Mouse (Mus musculus) thymus, adult 2 months (tissue): ENCODE data around the gene Atp11a. TPM values are rescaled to one million over a fixed set of nuclear protein-coding genes. Genes with fewer than 3 reads are reported as not detected.
A peak's percentile ranks its signal among the peaks of the same experiment; 100 is the strongest.

Experiments used
- DNase-seq: peaks from one replicate; pipeline ENCODE4 v3.0.0; 2021
- H3K27ac ChIP-seq: fragments of 200-500 bp; 2 replicates; pipeline ENCODE4 v1.5.1; 2012; ENCODE audit warnings: low read length, control low read depth; ENCODE audit not compliant: control insufficient read depth, insufficient read depth
- H3K27me3 ChIP-seq: fragments of 200-500 bp; 2 replicates; pipeline ENCODE4 v1.6.1; 2012; ENCODE audit warnings: mild to moderate bottlenecking, low read length, moderate library complexity, mixed read lengths; ENCODE audit not compliant: control insufficient read depth, insufficient read depth
- H3K36me3 ChIP-seq: fragments of 200-500 bp; 2 replicates; pipeline ENCODE4 v1.6.1; 2012; ENCODE audit warnings: mild to moderate bottlenecking, low read length, moderate library complexity; ENCODE audit not compliant: control insufficient read depth, insufficient read depth
- H3K4me1 ChIP-seq: fragments of 200-500 bp; replicated peaks from 2 replicates; pipeline ENCODE4 v1.6.1; 2012; ENCODE audit warnings: low read length; ENCODE audit not compliant: control insufficient read depth, insufficient read depth
- H3K4me3 ChIP-seq: fragments of 200-500 bp; 2 replicates; pipeline ENCODE4 v1.5.1; 2012; ENCODE audit warnings: mild to moderate bottlenecking, low read length, control low read depth, moderate library complexity; ENCODE audit not compliant: control insufficient read depth, insufficient read depth
- CTCF ChIP-seq: fragments of 200-500 bp; IDR thresholded peaks from 2 replicates; pipeline ENCODE4 v1.5.1; 2012; ENCODE audit warnings: mild to moderate bottlenecking, control low read depth, low read length, moderate library complexity, borderline replicate concordance; ENCODE audit not compliant: control insufficient read depth, poor library complexity, insufficient read depth; ENCODE audit errors: extremely low read depth
- POLR2A ChIP-seq: fragments of 200-500 bp; IDR thresholded peaks from 2 replicates; pipeline ENCODE4 v1.6.1; 2012; ENCODE audit warnings: mild to moderate bottlenecking, low read length, control low read depth, moderate library complexity; ENCODE audit not compliant: control insufficient read depth, poor library complexity, insufficient read depth; ENCODE audit errors: extremely low read depth
- WGBS: fragments of 180-500 bp; shearing (Covaris S2); methylation state at CpG from one replicate; pipeline ENCODE4 v1.1.7; 2018; 5-methylcytosine and 5-hydroxymethylcytosine counted together
- polyA plus RNA-seq: library from polyadenylated mRNA; depleted of rRNA; stranded (reverse); fragments of >200 nt; gene quantifications from 2 replicates; pipeline ENCODE4 v1.2.3, GENCODE M21; 2012

The Atp11a gene
- polyA plus RNA-seq, 1 experiment, result 64.8 TPM

- no peak overlapping the region for H3K27ac ChIP-seq
- DNase-seq, result no peak
- H3K4me1 ChIP-seq, result peaks cover 31% of the 10 kb centered on the region
- no peaks in the 10 kb centered on the region for H3K27me3 ChIP-seq
- TF ChIP-seq CTCF (no peak), POLR2A (no peak)
- no peak overlapping the region for H3K4me3 ChIP-seq
- WGBS, result 68% methylated on average over 5 of the region's 5 CpGs
- no peaks in the 10 kb centered on the region for H3K36me3 ChIP-seq
Observed at GRCm38 (mm10) chr8:12871461-12871860, 114.6 kb downstream of the Atp11a start.

DNA sequence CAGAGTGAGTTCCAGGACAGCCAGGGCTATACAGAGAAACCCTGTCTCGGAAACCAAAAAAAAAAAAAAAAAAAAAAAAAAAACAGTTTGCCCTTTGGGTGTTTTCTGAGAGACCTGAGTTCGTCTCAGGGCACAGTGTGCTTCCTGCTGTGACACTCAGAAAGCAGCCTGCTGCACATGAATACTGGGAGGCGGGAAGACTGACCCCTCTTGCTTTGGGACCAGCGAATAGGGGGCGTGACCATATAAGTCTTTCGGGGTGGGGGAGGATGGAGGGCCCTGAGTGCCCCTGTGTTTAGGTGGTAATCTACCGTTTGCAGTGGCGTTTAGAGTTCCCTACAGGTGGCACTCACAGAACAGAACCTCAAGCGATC is 116.2 kb downstream of the Atp11a start:
- no peaks in the 10 kb centered on the region for H3K36me3 ChIP-seq
- TF ChIP-seq CTCF, result no peak
- no peak for TF ChIP-seq POLR2A
- H3K27me3 ChIP-seq, result no peaks in the 10 kb centered on the region
- WGBS, result 3% methylated on average over 9 of the region's 9 CpGs
- no peak overlapping the region for H3K27ac ChIP-seq
- DNase-seq, result no peak
- H3K4me1 ChIP-seq, result peaks cover 39% of the 10 kb centered on the region
- peak overlapping the region; percentile 57 for H3K4me3 ChIP-seq

DNA sequence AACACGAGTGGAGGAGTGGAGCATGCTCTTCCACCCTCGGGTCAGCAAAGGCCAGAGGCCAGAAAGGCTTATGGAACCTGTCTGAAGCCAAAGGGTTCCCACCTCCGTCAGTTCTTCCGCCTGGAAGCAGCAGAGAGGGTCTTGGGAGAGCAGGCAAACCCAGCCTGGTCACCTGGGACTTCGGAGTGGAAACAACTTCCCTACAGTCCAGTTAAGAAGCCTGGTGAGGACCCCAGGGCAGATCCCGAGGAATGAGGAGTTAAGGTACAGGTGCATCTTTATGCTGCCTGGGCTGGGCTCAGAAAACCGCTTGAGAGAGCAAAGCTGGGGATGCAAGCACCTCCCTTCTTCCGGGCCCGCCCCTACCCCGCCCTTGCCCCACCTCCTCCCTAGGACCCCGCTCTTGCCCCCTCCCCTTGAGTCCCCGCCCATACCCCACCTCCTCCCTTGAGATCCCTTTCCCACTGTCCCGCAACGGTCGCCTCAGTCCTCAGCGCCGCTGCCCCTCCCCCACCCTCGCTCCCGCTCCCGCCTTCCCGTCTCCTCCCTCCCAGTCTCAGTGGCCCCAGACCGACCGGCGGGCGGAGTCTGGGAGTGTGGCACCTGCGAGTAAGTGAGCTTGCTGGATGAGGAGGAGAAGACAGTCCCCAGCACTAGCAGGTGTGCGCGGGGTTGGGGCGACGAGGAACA is 116.7 kb downstream of the Atp11a start, which contains the start of gene Mcf2l:
Gene Mcf2l, plus strand, starts transcription at position 450 of the 690 bp plus-strand sequence.
- H3K27me3 ChIP-seq, result no peaks in the 10 kb centered on the region
- peaks cover 39% of the 10 kb centered on the region for H3K4me1 ChIP-seq
- TF ChIP-seq POLR2A, result no peak
- TF ChIP-seq CTCF, result no peak
- WGBS, result 1% methylated on average over 29 of the region's 30 CpGs
- H3K27ac ChIP-seq, result no peak within 1 kb of the TSS
- peak; percentile 69 for DNase-seq
- peak within 1 kb of the TSS; percentile 57 for H3K4me3 ChIP-seq
- no peaks in the 10 kb centered on the region for H3K36me3 ChIP-seq

DNA sequence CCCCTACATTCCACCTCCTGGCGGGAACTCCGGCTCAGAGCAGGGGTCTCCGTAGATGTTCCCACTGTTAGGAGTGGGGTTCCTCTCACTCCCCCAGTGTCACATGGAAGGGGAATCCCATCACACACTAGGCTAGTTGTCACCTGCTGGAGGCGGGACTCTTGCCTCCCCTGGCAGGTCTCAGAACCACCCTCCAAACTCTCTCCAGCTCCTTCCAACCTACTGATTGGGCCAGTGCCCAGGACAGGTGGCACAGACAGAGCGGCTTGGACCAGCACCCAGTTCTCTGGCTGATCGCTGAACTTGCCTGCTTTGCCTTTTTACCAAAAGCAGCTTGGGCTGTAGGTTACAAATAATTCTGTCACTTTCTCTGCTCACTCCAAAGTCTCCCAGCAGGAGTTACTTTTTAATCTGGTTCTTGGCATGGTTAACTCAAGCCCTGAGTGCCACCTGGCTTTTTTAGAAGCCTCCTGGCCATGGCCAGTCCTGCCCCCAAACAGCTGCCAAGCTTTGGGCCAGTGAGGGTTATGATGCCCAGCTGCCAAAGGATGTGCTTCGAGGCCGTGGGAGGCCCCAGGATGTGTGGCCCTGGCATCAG is 117.5 kb downstream of the Atp11a start:
- H3K36me3 ChIP-seq, result no peaks in the 10 kb centered on the region
- H3K4me3 ChIP-seq, result peak overlapping the region; percentile 57
- peaks cover 39% of the 10 kb centered on the region for H3K4me1 ChIP-seq
- H3K27ac ChIP-seq, result no peak overlapping the region
- no peak for TF ChIP-seq POLR2A
- no peak for TF ChIP-seq CTCF
- DNase-seq, result peak; percentile 23
- H3K27me3 ChIP-seq, result no peaks in the 10 kb centered on the region
- WGBS, result 62% methylated on average over 8 of the region's 8 CpGs

- no peak overlapping the region for H3K4me3 ChIP-seq
- H3K4me1 ChIP-seq, result peaks cover 39% of the 10 kb centered on the region
- no peaks in the 10 kb centered on the region for H3K27me3 ChIP-seq
- 85% methylated on average over 4 of the region's 4 CpGs for WGBS
- H3K36me3 ChIP-seq, result no peaks in the 10 kb centered on the region
- TF ChIP-seq POLR2A, result no peak
- no peak for TF ChIP-seq CTCF
- no peak overlapping the region for H3K27ac ChIP-seq
- DNase-seq, result no peak
Observed at GRCm38 (mm10) chr8:12874971-12875370, 118.2 kb downstream of the Atp11a start.

- 64% methylated on average over 6 of the region's 6 CpGs for WGBS
- no peak for TF ChIP-seq CTCF
- TF ChIP-seq POLR2A, result no peak
- H3K27me3 ChIP-seq, result no peaks in the 10 kb centered on the region
- H3K4me3 ChIP-seq, result no peak overlapping the region
- H3K4me1 ChIP-seq, result peaks cover 39% of the 10 kb centered on the region
- H3K27ac ChIP-seq, result no peak overlapping the region
- DNase-seq, result no peak
- no peaks in the 10 kb centered on the region for H3K36me3 ChIP-seq
Observed at GRCm38 (mm10) chr8:12877126-12877525, 120.3 kb downstream of the Atp11a start.
